ENCODE assay signal across 12 mouse cellular contexts in the genomic region with DNA sequence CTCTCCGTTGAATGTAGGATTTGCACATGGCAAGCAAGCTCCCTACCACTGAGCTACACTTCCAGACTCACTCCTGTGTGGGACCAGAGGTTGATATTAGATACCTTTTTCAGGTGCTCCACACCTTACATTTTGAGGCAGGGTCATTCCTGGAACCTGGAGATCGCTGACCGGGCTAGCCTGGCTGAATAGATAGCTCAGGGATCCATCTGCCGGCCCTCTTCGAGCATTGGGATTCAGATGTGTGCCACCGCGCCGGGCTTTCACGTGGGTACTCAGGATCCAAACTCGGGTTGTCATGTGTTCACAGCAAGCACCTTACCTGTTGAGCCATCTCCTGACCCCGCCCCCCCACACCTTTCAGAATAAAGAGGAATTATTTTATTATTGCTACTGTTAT.
"Had no signal": no experiment of that assay in that cellular context is flagged by ENCODE, and none has a peak within 500 bp of the region (broad histone marks: within the 10 kb centered on the region; RNA-seq: fewer than 3 reads in every experiment).

No protein-coding gene starts in this region.

- DNase-seq: left cerebral cortex, postnatal 4 days; liver; liver, embryonic 13.5 days; liver, postnatal 0 days; lung, adult 18-20 months; lung, adult 2 months; lung, embryonic 14.5 days; lung, postnatal 10 days; lung, postnatal 14 days; lung, postnatal 36 days; lung, postnatal 4 days; midbrain, embryonic 14.5 days had no signal
